Mouse (Mus musculus) liver, postnatal 0 days (tissue): ENCODE measurements at regions not wholly inside any gene's neighbourhood (a gene's known extent, or its start where the extent isn't known, plus 50 kb on each side); places are given as distances from the start of the nearest gene placed in this dataset.

Source experiments
- ATAC-seq: fragments of 200-750 bp; cut with Nextera tagmentation; 2 replicates; pipeline ENCODE4 v1.8.0; 2017; ENCODE audit warnings: mild to moderate bottlenecking, moderate library complexity
- DNase-seq: peaks from one replicate; pipeline ENCODE4 v3.0.0-alpha.2; 2016
- H3K27ac ChIP-seq: fragments of 300-500 bp; sonication (generic); 2 replicates; pipeline ENCODE4 v1.5.1; 2014; ENCODE audit warnings: antibody characterized with exemption, moderate library complexity, mild to moderate bottlenecking, low read depth
- H3K27me3 ChIP-seq: fragments of 300-500 bp; sonication (generic); 2 replicates; pipeline ENCODE4 v1.6.1; 2014; ENCODE audit warnings: low read length, control low read depth, mixed read lengths; ENCODE audit not compliant: insufficient read depth
- H3K36me3 ChIP-seq: fragments of 300-500 bp; sonication (generic); replicated peaks from 2 replicates; pipeline ENCODE4 v1.6.1; 2014; ENCODE audit warnings: mild to moderate bottlenecking, control low read depth, low read length, moderate library complexity, mixed read lengths; ENCODE audit not compliant: insufficient read depth
- H3K4me1 ChIP-seq: fragments of 300-500 bp; sonication (generic); 2 replicates; pipeline ENCODE4 v1.6.1; 2014; ENCODE audit warnings: antibody characterized with exemption, mild to moderate bottlenecking, control low read depth; ENCODE audit not compliant: insufficient read depth
- H3K4me2 ChIP-seq: fragments of 300-500 bp; sonication (generic); 2 replicates; pipeline ENCODE4 v1.6.1; 2014; ENCODE audit warnings: low read depth, mild to moderate bottlenecking, low read length, moderate library complexity, mixed read lengths
- H3K4me3 ChIP-seq: fragments of 300-500 bp; sonication (generic); 2 replicates; pipeline ENCODE4 v1.5.1; 2014; ENCODE audit warnings: low read depth, low read length
- H3K9ac ChIP-seq: fragments of 300-500 bp; sonication (generic); replicated peaks from 2 replicates; pipeline ENCODE4 v1.6.1; 2014; ENCODE audit warnings: mild to moderate bottlenecking, moderate library complexity
- H3K9me3 ChIP-seq: fragments of 300-500 bp; sonication (generic); 2 replicates; pipeline ENCODE4 v1.6.1; 2016; ENCODE audit warnings: mild to moderate bottlenecking, control low read depth, low read length, mixed read lengths
- CTCF ChIP-seq: sonication (generic); IDR thresholded peaks from 2 replicates; pipeline ENCODE4 v1.5.1; 2016; ENCODE audit warnings: antibody characterized with exemption, low read depth
- EP300 ChIP-seq: IDR thresholded peaks from 2 replicates; pipeline ENCODE4 v1.6.1; 2016; ENCODE audit warnings: antibody characterized with exemption, low read depth, mild to moderate bottlenecking
- WGBS: fragments of 180-500 bp; shearing (Covaris S2); extraction: QIAGEN DNeasy Blood & Tissue Kit; methylation state at CpG from one replicate; pipeline ENCODE4 v1.1.7; 2014; ENCODE audit not compliant: insufficient replicate concordance; 5-methylcytosine and 5-hydroxymethylcytosine counted together

GRCm38 (mm10) chr19:19198780-19199179, 87.8 kb upstream of the Rorb start:
- no peaks in the 10 kb centered on the region for H3K36me3 ChIP-seq
- ATAC-seq = no peak
- H3K4me2 ChIP-seq = no peak overlapping the region
- no peak overlapping the region for H3K27ac ChIP-seq
- 41% methylated on average over 3 of the region's 3 CpGs for WGBS
- DNase-seq = no peak
- TF ChIP-seq CTCF = no peak
- no peak for TF ChIP-seq EP300
- H3K9ac ChIP-seq = no peak overlapping the region
- no peaks in the 10 kb centered on the region for H3K9me3 ChIP-seq
- H3K4me3 ChIP-seq = no peak overlapping the region
- no peaks in the 10 kb centered on the region for H3K4me1 ChIP-seq
- no peaks in the 10 kb centered on the region for H3K27me3 ChIP-seq

DNA sequence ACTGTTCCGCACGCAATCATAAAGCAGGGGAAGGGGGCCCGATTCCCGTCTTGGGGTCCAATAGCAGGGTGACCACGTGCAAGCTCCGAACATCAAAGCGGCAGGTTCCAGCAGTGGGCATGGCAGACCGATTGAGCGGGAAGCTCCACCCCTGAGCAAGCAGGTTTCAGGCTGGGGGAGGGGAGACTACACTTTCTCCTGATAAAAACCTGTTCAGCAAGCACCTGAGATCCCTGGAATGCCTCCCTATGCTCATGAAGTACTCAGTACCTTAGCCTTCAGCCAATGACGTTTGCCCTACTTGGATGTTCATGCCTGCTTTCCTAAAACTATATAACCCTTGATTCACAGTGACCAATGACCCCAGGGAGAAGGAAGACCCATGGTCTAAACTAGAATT, 83.7 kb upstream of the Rorb start:
- Histone ChIP-seq H3K27ac (no peak overlapping the region), H3K27me3 (no peaks in the 10 kb centered on the region), H3K4me1 (no peaks in the 10 kb centered on the region), H3K4me2 (no peak overlapping the region), H3K4me3 (no peak overlapping the region), H3K9ac (no peak overlapping the region), H3K36me3 (no peaks in the 10 kb centered on the region), H3K9me3 (no peaks in the 10 kb centered on the region)
- DNase-seq = no peak
- no peak for ATAC-seq
- WGBS = 37% methylated on average over 10 of the region's 10 CpGs
- no peak for TF ChIP-seq EP300
- no peak for TF ChIP-seq CTCF

DNA sequence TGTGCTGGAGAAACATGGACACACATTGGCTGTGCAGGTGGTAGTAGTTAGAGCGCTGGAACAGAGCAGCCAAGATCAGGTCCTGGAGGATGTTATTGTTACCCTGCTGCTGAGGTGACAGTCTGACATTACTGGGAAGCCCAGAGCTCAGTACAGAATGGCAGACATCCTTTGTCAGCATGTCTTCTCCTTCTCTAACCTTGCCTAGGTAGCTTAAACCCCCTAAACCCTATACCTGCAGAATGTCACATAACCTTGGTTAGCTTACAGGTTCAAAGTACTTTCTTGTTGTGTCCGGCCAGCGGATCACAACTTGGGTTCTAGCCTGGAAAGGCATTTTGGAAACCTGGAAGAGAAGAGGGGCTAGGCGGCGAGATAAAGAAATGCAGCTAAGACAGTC, 83.3 kb upstream of the Rorb start:
- H3K36me3 ChIP-seq = no peaks in the 10 kb centered on the region
- no peak overlapping the region for H3K4me2 ChIP-seq
- no peaks in the 10 kb centered on the region for H3K4me1 ChIP-seq
- no peak overlapping the region for H3K4me3 ChIP-seq
- WGBS = 60% methylated on average over 5 of the region's 5 CpGs
- H3K9me3 ChIP-seq = no peaks in the 10 kb centered on the region
- DNase-seq (no peak), ATAC-seq (no peak)
- H3K9ac ChIP-seq = no peak overlapping the region
- no peak overlapping the region for H3K27ac ChIP-seq
- no peaks in the 10 kb centered on the region for H3K27me3 ChIP-seq
- no peak for TF ChIP-seq CTCF
- TF ChIP-seq EP300 = no peak

GRCm38 (mm10) chr19:19172767-19173166, 61.8 kb upstream of the Rorb start:
- no peak for ATAC-seq

GRCm38 (mm10) chr19:19170807-19171206, 59.8 kb upstream of the Rorb start:
- no peak for TF ChIP-seq CTCF
- no peak for TF ChIP-seq EP300
- Histone ChIP-seq H3K9ac (no peak overlapping the region), H3K36me3 (no peaks in the 10 kb centered on the region), H3K27ac (no peak overlapping the region), H3K4me3 (no peak overlapping the region), H3K4me1 (no peaks in the 10 kb centered on the region), H3K4me2 (no peak overlapping the region), H3K27me3 (no peaks in the 10 kb centered on the region), H3K9me3 (no peaks in the 10 kb centered on the region)
- ATAC-seq (no peak), DNase-seq (no peak)
- WGBS = 68% methylated on average over 3 of the region's 3 CpGs

More at GRCm38 (mm10) chr19:19172767-19173166, 61.8 kb upstream of the Rorb start:
- 64% methylated on average over 1 of the region's 1 CpGs for WGBS
- Histone ChIP-seq H3K9me3 (no peaks in the 10 kb centered on the region), H3K4me1 (no peaks in the 10 kb centered on the region), H3K27ac (no peak overlapping the region), H3K27me3 (no peaks in the 10 kb centered on the region), H3K36me3 (no peaks in the 10 kb centered on the region), H3K4me2 (no peak overlapping the region), H3K4me3 (no peak overlapping the region), H3K9ac (no peak overlapping the region)
- no peak for TF ChIP-seq EP300
- no peak for TF ChIP-seq CTCF
- no peak for DNase-seq
